Mouse (Mus musculus) ovary, adult 2 months (tissue): ENCODE results near the gene Gm9. TPM values are rescaled to one million over a fixed set of nuclear protein-coding genes. Genes with fewer than 3 reads are reported as not detected.

Experiments used
- polyA plus RNA-seq: library from polyadenylated mRNA; depleted of rRNA; stranded (reverse); fragments of >200 nt; gene quantifications from 2 replicates; pipeline ENCODE4 v1.2.3, GENCODE M21; 2012; rRNA removed

Gm9 gene
- not detected in 2 replicates for polyA plus RNA-seq

DNA sequence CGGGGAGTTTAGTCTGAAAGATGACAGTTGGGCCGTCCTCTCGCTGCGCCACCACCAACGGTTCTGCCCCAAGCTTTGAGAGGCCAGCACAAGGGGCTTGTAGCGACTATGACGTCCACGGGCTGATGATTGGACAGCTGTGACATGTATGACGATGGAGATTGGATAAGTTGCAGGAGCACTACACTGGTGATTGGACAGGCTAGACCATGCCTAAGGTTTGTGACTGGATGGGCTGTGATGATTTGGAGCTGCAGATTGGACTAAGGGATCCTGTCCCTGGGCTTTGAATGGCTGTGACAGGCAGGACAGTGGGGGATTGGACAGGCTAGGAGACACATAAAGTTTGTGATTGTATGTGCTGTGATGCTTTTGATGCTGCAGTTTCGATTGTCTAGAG is at the start of gene Gm9:
TSS of gene Gm9 (minus strand) at position 101 of the 400 bp plus-strand sequence.

DNA sequence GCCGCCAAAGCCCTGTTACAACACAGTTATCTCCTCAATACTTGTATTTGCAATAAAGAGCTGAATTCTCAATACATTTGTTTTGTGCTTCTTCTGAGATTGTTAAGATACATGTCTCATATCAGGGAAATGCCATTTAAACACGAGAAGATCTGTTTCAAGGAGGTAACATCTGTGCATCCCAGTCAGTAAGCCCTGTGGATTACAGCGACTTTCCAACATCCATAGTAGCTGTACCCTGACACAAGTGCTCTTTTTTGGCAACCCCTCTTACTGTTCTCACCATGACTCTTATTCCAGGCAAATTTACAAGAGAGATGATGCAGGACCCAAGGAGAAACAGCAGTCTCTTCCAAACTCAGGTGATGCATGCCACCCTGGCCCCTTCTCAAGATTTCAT is 38.8 kb upstream of the Gm9 start, which contains the start of gene Rhox3a:
TSS of gene Rhox3a (plus strand) at position 301 of the 400 bp plus-strand sequence.

GRCm38 (mm10) chrX:37244676-37245075 is 33.8 kb upstream of the Gm9 start, which contains the start of gene Rhox2a:
TSS of gene Rhox2a (plus strand) at chrX:37244976.

GRCm38 (mm10) chrX:37222158-37222557 is 11.3 kb upstream of the Gm9 start, which contains the start of gene Rhox1:
TSS of gene Rhox1 (minus strand) at chrX:37222258.

DNA sequence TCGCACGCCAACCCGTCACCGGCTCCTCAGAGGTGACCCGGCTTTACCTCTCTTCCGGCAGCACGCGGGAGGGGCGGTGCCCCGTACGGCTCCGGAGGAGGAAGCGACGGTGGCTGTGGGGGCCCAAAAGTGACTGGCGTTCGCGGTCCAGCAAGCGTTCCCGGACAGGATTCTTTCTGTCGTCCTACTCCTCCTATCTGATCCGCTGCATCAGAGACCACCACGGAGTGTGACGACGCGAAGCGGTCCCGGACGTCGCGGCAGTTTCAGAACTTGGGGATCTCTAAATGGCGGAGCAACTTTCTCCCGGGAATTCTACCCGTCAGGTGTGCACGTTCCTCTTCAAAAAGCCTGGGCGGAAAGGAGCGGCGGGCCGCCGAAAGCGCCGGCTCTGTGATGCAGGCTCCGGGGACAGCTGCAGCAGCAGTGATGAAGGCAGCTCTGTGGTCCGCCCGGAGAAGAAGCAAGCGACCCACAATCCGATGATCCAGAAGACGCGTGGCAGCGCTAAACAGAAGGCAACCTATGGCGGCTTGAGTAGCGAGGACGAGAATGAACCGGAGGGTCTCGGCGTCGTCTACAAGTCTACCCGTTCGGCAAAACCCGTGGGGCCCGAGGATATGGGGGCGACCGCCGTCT is 19.6 kb downstream of the Gm9 start, which contains the start of the genes Ndufa1 and Rnf113a1:
TSS of gene Ndufa1 (minus strand) at position 59 of the 639 bp plus-strand sequence.
TSS of gene Rnf113a1 (plus strand) at position 141 of the 639 bp plus-strand sequence.

GRCm38 (mm10) chrX:37168742-37169141 is 42.1 kb downstream of the Gm9 start, which contains the start of gene Akap14:
TSS of gene Akap14 (minus strand) at chrX:37168842.

Other genes with a start within 250 kb of the Gm9 start
- 10.3 and 17.7 TPM in 2 replicates for gene Sept6, start 219.2 kb downstream of the Gm9 start, polyA plus RNA-seq
- 0.09 TPM in 1 of 2 replicates, not detected in the other for gene Sowahd, start 162.2 kb downstream of the Gm9 start, polyA plus RNA-seq
- 12.7 and 16.7 TPM in 2 replicates for gene Rpl39, start 125.6 kb downstream of the Gm9 start, polyA plus RNA-seq
- 1.9 and 2.4 TPM in 2 replicates for gene Upf3b, start 100.7 kb downstream of the Gm9 start, polyA plus RNA-seq
- 1.8 and 2.0 TPM in 2 replicates for gene Nkap, start 84.2 kb downstream of the Gm9 start, polyA plus RNA-seq
- 7.0 and 7.1 TPM in 2 replicates for gene Akap14, start 42.2 kb downstream of the Gm9 start, polyA plus RNA-seq
- 86.4 and 196 TPM in 2 replicates for gene Ndufa1, start 19.9 kb downstream of the Gm9 start, polyA plus RNA-seq
- gene Rnf113a1, start 19.8 kb downstream of the Gm9 start, polyA plus RNA-seq, result 2.1 and 2.3 TPM in 2 replicates
- 0.25 and 0.28 TPM in 2 replicates for gene Rhox1, start 11.2 kb upstream of the Gm9 start, polyA plus RNA-seq
- gene Rhox2a, start 33.9 kb upstream of the Gm9 start, polyA plus RNA-seq, result not detected in 2 replicates
- gene Rhox3a, start 38.9 kb upstream of the Gm9 start, polyA plus RNA-seq, result not detected in 2 replicates
- gene Rhox4a, start 54.3 kb upstream of the Gm9 start, polyA plus RNA-seq, result not detected in 2 replicates
- not detected in 2 replicates for gene Rhox3a2, start 169.0 kb upstream of the Gm9 start, polyA plus RNA-seq
- gene Rhox4a2, start 179.8 kb upstream of the Gm9 start, polyA plus RNA-seq, result not detected in 2 replicates
- gene Rhox2b, start 201.0 kb upstream of the Gm9 start, polyA plus RNA-seq, result not detected in 2 replicates
- not detected in 2 replicates for gene Rhox4b, start 221.5 kb upstream of the Gm9 start, polyA plus RNA-seq
- gene Rhox2c, start 242.6 kb upstream of the Gm9 start, polyA plus RNA-seq, result not detected in 2 replicates
- gene Rhox3c, start 247.5 kb upstream of the Gm9 start, polyA plus RNA-seq, result not detected in 2 replicates